Mouse (Mus musculus): ENCODE results near the gene Cyb5d1.
A peak's percentile ranks its signal among the peaks of the same experiment; 100 is the strongest.

Gene Cyb5d1

DNA sequence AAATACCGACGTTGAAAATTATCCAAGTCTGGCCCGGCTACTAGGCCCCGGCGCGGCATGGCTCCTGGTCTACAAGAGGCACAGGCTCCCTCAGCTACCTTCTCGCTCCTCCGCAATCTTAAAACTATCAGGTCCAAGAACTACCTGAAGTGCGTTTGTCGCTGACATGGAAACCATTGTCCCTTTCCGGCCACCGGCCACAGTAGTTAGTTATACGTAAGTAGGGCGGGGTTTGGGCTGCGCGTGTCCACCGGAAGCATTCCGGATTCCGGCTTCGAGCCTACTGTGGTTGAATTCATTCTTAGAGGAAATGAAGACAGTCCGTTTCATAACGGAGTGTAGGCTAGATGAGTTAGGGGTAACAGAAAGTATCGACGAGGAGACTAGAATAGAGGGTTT is at the start of gene Cyb5d1, which contains the start of gene Naa38:
Gene Cyb5d1 (minus strand): TSS at position 397 of the 399 bp plus-strand sequence.
Gene Naa38 (plus strand): TSS at position 253 of the 399 bp plus-strand sequence.
- peak; percentile 92 for DNase-seq (ENCODE audit: low read depth, low spot score)

DNA sequence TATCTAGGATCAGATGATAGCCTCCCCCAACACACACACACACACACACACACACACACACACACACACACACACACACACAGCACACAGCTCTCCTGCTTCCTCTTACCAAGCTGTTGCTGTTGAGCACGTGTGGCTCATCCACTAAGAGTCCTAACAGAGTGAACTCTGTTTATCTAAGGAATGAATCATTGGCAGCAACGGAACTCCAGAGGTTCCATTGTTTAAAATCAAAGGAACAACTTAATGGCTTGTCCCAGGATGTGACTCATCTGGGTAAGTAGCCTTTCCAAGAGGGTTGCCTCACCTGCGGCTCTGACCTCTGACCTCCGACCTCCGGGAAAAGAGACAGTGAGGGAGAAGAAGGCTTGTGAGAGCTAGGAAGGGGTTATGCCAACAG is 47.9 kb upstream of the Cyb5d1 start:
- DNase-seq (ENCODE audit: low read depth, low spot score): peak; percentile 34

DNA sequence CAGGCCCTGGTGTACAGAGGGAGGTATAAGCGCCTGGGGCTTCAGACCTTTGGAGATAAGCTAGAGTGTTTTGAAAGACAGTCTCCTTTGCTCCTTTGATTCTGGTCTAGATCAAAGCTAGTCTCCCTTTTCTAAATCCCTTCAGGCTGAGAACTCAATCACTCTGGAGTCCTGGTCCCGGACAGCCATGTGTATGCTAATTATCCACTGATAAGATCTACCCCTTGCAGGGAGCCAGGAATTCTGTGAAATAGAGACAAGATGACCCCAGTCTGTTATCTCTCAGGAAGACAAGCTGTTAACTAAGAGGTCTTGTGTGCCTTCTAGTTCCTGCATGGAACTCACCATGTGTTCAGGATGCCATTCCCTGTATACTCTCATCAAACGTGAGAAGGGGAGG is 41.9 kb upstream of the Cyb5d1 start:
- no peak for DNase-seq (ENCODE audit: low read depth, low spot score)

DNA sequence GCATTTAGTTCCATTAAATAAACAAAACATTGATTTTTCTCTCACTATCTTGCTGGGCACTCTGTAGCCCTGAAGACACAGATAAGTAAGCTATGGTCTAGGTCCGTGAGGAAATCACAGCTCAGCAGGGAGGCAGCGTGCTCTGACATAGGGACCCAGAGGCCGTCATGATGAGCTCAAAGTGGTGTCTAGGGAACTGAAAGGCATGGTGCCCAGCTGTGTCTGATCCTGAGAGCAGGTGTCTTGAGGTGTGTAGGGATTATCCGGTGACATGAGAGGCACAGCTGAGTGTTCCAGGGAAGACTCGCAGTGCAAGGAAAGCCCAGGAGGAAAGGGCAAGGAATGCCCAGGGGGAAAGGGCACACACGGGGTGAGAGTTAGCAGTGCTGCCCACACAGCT is 37.8 kb upstream of the Cyb5d1 start:
- DNase-seq (ENCODE audit: low read depth, low spot score): no peak

DNA sequence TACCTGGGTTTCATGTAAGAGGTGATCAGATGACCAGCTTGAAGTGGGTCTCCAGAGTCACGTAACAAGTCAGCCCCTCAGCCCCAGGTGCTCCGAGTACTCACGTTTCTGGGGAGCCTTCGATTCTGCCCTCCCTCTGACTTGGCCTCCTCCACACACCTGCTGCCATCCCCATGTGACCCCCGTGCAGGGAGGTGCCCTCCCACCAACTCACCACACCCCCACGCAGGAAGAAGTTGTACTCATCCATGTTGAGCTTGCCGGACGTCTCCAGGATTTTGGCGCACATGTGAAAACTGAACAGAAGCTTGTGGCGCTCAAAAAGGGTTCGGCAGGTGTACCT is 37.2 kb upstream of the Cyb5d1 start:
- DNase-seq (ENCODE audit: low read depth, low spot score): no peak

DNA sequence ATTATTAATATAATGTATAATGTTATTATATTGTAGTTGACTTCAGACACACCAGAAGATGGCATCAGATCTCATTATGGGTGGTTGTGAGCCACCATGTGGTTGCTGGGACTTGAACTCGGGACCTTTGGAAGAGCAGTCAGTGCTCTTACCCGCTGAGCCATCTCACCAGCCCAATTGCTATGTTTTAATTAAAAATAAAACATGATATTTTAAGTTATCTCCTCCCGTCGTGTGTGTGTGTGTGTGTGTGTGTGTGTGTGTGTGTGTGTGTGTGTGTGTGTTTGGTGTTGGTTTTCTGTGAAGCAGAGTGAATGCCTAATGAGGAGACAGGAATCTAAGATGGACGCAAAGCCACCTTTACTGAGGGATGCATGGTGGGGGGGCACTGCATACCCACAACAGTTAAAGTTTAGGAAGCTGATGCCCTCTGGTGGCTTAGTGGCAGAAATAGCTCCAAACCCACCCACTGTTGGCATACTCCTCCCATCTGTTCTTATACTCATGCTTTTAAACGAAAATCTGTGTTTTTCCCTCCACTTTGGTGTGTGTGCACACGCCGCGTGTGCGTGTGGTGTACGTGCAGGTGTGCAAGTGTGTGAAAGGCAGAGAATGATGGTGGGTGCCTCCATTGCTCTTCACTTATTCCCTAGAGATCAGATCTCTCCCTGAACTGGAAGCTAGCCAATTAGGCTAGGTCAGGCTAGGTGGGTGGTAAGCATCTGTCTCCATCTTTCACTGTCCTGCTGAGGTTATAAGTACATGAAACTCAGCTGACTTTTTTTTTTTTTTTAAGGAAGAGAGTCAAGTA is 36.6 kb upstream of the Cyb5d1 start:
- DNase-seq (ENCODE audit: low read depth, low spot score): peak; percentile 90

DNA sequence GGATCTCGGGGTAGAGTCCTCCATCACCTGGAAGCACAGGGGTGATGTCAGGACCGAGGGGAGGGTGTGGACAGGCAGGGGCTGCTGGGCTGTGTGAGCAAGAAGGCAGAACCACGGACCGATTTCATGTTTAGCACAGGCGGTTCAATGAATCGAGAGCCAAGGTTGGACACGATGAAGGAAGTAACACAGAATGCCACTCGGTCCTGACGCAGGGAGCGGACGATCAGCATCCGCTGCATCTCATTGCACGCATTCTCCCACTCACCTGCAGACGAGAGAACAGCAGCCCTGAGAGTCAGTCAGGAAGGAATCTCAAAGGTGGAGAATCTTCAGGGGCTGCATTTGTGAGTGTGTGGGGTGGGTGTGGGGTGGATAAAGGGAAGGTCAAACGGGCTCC is 35.2 kb upstream of the Cyb5d1 start:
- DNase-seq (ENCODE audit: low read depth, low spot score): no peak

DNA sequence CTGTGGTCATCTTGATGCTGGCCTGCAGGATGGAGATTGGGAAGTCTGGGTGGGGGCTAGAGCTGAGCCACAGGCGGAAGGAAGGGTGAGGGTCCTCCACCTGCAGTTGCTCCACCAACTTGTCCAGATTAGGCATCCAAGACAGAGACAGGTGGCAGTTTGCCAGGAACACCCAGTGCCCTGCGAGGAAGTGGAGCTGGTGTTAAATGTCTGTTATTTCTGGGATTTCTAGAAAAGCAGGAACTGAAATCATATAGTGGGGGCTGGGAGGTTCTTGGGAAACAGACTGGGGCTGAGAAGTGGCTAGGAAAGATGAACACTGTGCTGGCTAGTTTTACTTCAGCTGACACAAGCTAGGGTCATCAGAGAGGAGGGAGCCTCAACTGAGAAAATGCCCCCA is 33.9 kb upstream of the Cyb5d1 start:
- DNase-seq (ENCODE audit: low read depth, low spot score): no peak

DNA sequence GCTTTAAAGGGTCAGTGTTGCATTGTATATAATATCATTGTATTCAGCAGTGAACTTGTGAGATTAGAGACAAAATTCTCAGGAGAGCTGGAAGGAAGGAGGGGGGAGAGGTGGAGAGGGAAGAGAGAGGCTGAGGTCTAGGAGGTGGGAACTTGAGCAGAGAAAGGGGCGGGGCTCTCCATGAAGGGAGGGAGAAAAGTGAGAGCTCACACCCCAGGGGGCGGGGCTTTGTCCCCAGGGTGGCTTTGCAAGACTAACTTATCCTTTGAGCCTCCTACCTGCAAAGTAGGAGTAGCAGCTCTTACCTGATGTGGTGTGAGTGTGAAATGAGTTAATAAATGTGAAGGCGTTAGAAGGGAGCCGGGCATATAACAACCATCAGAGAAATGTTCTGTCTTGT is 33.3 kb upstream of the Cyb5d1 start:
- DNase-seq (ENCODE audit: low read depth, low spot score): peak; percentile 85

DNA sequence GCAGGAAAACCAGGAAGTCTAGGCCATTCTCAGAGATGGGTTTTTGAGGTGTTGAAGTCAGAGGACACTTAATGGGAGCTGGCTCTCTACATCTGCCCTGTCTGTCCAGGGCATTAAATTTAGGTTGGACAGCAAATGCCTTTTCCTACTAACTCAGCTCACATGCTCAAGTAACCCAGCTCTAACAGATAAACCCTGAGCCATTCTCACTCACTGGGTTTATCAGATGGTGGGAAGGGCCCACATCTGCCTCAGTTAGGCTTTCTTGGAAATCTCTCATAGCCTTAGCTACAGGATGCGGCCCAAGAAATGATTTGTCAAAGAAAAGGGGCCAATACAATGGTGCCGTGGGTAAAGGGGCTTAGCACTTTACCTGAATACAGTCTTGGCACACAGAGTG is 30.8 kb upstream of the Cyb5d1 start:
- DNase-seq (ENCODE audit: low read depth, low spot score): no peak

DNA sequence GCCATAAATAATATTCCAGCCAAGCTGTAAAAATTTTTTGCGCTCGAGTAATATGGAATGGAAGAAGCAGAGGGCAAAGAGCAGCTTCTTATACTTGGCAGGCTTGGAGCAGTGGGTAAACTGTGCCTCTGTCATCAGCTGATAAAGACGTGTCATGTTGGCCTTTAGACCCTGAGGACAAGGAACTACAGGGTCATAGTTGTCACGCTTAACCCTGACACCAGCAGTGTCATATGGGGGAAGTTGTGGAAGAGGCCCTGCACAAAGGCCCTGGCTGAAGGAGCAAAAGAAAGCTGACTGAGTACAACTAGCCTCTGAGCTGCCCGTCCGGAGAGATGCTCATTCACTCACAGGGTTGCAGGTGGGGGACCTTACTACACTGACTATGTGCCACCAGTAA is 28.5 kb upstream of the Cyb5d1 start:
- DNase-seq (ENCODE audit: low read depth, low spot score): no peak

DNA sequence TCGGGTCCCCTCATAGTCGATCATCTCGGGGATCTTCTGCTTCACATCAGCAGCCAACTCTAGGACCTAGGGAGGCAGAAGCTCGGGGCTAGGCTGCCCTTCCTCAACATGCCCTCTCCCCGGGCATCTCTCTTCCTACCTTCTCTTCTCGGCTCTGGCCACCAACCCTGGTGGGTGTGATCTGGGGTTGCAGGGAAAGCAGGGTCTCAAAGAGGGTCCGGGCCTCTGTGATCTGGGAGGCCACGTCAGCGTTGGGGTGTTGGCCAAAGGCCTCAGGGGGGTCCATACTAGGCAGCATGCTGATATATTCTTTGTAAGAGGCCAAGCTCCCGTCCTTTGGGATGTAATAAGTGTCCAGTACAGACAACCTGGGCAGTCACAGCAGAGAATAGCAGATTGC is 27.4 kb upstream of the Cyb5d1 start:
- DNase-seq (ENCODE audit: low read depth, low spot score): no peak

DNA sequence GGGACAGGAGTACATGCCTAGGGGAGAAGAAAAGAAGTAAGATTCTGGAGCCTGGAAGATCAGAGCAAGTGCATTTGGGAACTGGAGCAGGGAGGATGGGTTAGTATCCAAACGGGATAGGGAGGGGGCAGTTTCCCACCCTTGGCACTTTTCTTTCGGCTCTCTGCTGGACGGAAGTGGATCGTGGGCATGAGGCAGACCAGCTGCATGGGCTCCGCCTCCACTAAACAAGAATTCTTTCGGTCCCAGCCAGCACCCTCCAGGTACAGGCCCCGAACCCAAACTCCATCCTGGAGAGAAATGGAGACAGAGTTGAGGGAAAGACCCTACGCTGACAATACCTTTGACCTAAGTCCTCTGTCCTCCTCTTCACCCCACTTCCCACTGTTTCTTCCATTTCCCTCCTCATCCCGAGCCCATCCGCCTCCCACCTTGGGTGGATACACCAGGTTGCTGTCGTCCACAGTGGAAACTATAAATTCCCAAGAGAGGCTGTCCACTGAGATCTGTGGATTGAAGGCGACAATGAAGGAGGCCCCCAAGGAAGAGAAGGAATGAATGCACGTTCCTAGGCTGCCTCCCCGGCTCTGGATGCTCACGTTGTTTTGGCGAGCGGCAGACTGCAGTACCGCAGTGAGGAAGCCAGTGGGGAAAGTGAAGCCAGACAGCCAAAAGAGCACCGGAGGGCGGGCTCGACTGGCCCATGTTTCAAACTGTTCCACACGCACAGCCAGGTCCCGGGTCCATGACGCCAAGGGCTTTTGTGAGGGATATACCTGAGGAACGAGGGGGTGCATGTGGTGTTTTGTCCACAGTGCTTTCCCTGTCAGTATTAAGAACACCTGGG is 25.9 kb upstream of the Cyb5d1 start:
- DNase-seq (ENCODE audit: low read depth, low spot score): no peak

DNA sequence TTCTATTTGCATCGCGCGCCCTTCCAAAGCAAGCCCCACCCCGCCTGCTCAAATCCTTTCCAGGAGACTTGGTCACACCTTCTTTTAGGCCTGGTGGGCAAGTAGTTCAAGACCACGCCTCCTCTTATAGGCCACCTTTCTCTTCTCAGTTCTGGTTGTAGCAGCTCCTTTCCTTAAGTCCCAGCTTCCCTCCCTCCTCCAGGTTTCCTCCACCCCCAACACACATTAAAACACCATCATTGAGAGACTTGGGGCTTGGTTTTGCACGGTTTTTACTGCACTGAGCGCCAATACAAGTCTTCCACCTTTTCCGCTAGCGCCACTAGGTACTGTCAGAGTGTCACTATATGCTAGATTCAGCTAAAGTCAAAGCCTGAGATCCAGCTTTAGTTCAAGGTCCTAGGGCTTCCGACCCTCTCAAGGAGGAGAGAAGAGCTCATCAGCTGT is 25.1 kb upstream of the Cyb5d1 start:
- DNase-seq (ENCODE audit: low read depth, low spot score): peak; percentile 87

DNA sequence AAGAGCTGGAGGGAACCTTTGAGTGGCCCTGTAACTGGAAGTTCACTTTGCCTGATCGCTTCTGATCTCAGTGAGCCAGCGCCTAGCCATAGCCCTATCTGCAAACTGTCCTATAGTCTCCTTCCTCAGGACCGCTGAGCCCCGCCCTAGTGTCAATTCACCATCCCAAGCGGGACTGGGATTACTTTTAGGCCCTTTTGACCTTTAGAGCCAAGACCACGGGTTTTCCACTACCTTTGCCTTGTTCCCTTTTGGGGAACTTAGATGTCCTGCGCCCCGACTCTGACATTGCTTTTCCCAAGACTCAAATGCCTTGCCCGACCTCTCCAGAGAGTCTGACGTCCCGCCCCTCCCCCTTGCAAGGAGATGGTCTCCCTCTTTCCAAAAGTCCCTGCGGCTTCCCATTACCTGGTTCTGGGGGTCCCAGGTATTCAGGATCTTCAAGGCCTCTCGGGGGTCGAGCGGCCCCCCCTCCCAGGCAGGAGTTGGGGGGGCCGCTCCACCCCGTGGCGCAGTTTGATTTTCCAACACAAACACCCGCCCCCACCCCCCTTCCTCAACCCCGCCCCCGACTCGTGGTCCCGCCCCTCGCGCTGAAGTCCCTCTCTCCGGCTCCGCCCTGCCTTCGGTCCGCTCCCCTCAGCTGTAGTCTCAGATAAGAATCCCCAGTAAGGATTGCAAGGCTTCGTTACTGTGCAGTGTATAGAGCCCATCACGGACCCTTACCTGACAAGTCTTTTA is 24.6 kb upstream of the Cyb5d1 start:
- peak; percentile 36 for DNase-seq (ENCODE audit: low read depth, low spot score)

DNA sequence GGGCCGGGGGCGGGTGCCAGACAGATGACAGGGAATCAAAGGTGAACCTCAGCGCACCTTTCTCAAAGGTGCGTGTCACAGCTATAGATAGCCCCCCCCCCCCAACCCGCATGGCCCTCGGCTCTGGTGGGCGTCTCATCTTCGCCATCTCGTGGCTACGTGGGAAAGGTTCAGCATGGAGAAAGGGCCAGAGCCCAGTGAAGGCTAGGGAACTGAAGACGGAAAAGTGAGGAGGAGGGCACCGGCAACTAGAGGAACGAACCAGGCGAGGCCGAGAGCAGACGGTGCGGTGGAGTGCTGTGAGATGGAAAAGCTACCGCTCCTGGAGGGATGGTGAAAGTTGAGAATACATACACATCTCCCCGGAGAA is 24.0 kb upstream of the Cyb5d1 start:
- DNase-seq (ENCODE audit: low read depth, low spot score): peak; percentile 40

DNA sequence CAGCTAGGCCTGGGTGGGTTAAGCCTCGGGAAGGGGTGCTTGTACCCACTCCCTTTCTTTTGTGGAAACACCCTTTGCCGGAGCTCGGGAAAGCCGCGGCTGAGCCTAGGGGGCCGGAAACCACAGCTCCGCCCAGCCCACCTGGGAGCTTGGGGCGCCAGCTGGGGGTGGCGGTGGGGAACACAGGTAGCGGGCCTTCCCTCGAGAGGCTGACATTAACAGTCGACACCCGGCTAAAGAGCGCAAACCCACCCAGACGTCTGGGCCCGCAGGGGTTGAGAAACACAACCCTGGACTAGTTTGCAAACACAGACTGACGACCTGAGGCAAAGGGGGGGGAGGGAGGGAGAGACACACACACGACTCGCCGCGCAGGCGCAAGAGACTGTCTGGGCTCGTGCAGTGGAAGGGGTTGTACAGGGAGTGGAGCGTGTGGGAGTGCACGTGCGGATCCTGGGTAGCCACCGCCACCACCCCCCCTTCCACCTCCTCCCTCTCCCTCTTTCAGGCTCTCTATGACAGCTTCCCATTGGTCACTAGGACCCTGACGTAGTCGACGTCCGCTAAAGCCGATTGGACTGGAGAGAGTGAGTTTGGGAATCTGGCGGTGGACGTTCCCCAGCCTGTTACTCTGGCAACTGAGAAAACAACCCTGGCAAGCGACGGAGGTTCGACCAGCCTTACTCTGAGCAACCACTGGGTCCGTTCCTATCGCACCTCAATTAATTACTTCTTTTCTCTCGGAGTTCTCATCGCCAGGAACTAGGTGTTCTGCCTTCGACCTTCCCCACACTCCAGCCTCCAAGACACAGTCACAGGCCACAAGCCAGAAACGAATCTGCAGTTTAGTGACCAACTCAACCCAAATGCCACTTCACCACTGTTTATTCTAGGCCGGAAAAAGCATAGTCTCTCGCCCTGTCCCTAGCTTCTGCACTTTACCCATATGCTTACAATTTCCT is 23.3 kb upstream of the Cyb5d1 start:
- peak; percentile 99 for DNase-seq (ENCODE audit: low read depth, low spot score)

DNA sequence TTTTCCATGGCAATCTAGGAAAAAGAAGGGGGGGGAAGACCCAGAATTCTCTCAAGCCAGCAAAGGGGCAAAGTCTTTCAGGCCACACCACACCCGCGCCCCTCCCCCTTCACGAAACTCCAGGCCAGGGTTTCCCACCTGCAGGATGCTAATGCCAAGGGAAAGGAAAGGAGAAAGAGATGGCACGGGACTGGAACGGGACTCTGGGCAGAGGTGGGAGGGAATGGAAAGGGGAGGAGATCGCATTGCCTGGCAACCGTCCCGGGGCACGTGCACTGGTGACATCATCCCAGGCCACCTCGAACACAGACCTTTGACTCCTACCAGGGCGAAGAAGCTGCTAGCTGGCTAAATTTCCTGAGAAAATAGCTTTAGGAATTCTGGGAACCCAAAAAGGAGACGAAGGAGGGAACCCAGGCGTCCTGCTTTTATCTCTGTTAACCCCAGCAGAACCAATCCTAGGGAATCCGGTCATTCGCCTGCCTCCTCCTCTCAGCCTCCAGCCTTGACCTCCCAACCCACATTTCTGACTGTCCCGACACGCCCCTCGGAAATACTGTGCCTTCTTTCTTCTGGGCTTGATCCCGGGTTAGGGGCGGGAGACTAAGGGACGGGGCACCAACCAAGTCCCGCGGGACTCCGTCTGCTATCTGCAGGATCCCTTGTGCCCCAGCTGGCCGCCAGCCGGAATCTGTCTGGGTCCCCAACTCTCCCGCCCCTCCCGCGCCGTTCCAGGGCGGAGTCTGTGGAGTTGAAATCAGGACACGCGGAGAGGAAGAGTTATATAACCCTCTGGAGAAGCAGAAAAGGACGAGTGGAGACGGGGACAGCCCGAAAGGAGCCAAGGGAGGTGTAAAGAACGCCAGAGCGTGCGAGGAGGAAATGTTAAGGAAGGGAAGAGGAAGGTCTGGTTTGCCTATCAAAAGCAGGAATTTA is 22.3 kb upstream of the Cyb5d1 start:
- peak; percentile 98 for DNase-seq (ENCODE audit: low read depth, low spot score)

DNA sequence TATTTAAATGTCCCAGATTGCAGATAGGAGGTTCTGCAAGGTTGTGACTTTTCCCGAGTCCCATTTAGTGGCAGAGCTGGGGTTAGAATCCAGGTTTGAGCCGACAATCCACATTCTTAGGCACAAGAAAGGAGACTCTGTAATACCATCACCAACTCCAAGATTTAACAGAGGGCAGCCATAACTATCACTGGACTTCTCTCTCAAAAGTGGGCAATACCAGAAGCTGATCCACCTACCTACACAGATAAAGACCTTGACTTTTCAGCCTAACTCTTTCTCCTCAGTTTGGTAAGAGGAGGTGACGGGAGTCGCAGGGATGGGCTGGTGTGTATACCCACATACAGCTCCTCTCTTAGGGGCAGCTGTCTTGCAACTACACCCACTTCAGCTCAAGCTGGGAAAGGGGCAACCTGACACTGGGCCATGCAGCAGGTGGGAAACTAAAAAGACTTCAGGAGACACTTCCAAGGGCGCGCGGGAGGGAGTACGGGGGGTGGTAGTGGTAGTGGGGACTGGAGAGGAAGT is 21.6 kb upstream of the Cyb5d1 start:
- peak; percentile 38 for DNase-seq (ENCODE audit: low read depth, low spot score)

DNA sequence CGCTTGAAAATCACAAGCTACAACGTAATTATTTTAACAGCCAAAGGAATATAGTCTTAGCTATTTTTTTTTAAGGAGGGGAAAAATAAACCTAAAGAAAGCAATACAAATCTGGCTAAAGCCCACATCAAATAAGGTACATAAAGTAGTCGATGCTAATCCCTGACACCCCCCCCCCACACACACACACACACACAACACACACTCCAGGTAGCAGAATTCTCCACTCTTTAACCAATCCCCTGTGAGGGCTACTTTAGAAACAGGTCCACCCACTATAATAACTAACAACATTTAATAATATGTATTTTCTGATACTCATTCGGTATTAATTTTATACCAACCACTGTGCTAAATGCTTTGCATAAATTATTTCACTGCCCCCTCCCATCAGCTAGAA is 21.1 kb upstream of the Cyb5d1 start:
- DNase-seq (ENCODE audit: low read depth, low spot score): no peak

All from ES-CJ7 (cell line).